Mouse (Mus musculus): ENCODE results near the gene Pld1.

Gene Pld1

GRCm38 (mm10) chr3:27991100-27991703 lies 52.7 kb downstream of the Pld1 start:
- no peak for DNase-seq (ENCODE audit: low spot score)

- no peak for DNase-seq (ENCODE audit: low spot score)
Observed at GRCm38 (mm10) chr3:27994175-27994990, 55.9 kb downstream of the Pld1 start.

DNA sequence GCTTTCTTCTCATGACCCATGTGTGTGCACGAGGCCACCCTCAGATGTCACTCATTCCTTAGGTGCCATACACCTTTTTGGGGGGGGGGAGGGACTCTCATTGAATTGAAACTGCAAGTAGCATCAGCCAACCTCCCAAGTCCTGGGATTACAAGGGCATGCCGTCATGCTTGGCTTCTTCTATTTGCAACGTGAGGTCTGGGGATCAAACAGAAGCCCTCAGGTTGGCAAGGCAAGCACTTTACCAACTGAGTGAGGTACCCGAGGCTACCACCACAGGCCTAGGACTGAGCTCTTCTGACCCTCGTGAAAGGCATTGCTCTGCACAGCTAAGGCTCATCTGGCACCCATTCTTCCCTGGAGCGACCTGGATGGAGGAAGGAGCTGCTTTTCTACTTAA lies 65.8 kb downstream of the Pld1 start:
- DNase-seq (ENCODE audit: low spot score): no peak

GRCm38 (mm10) chr3:28007684-28008083 lies 69.2 kb downstream of the Pld1 start:
- DNase-seq (ENCODE audit: low spot score): no peak

DNA sequence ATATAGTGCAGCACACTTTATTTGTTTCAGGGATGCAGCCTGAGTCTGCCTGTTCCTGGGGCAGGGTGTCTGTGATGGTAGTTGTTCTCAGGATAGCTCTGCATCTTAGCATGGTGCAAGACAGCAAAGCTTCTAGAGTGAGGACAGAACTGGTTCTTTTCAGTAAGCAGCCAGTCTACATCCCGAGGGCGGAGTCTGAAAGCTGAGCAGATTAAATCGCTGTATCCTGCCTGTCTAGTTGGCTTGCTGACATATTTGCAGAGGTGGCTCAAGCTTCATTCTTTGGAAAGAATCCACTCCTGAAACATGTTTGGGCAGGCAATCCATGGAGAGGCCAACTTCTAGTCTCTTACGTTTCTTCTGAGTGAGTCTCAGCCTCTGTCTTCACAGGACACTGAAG lies 69.9 kb downstream of the Pld1 start:
- no peak for DNase-seq (ENCODE audit: low spot score)

GRCm38 (mm10) chr3:28012177-28012576 lies 73.7 kb downstream of the Pld1 start:
- no peak for DNase-seq (ENCODE audit: low spot score)

DNA sequence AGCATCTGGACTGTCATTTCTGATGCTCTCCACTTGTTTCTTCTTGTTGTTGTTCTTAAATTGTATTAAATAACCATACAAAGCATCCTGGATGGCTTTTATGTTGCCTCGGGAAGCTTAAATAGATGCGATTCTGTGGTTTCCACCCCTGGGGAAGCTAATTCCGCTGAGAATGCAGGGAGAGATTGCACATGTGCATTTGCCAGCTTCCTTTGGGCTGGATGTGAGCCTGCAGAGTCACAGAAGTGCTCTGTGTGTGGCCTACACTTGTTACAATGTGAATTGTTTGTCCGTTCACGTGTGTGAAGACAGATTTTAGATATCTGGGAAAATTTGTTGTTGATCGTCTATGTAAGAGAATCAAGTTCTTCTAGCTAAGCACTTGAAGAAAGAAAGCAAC lies 74.9 kb downstream of the Pld1 start:
- DNase-seq (ENCODE audit: low spot score): no peak

DNA sequence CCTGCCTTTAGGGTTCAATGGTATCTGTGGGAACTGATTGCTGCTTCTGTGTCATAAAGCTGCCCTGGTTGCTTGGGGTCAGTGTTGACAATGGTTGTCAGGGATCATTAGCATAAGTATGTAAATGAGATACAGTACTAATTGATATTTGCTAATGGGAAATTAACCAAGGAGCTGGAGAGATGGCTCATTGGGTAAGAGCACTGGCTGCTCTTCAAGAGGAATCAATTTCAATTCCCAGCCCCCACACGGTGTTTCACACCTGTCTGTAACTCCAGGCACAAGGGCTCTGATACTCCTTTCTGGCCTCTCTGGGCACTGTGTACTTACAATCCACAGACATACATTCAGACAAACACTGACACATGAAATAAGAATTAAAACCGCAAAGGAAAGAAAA lies 78.5 kb downstream of the Pld1 start:
- no peak for DNase-seq (ENCODE audit: low spot score)

DNA sequence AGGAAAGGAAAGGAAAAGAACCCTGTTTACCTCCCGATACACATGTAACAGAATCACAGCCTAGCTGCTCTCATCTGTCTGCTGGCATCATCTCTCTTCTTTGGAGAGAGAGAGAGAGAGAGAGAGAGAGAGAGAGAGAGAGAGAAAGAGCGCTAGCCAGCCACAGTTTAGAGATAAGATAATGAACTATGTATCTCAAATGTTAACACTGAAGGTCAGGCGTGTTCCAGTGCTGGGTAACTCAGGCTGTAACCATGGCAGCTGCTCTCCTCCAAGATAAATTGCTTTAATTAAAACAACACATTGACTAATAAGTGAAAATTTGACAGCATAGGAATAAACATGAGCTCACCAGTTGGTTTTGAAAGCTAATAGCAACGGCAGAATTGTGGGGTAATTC lies 81.2 kb downstream of the Pld1 start:
- DNase-seq (ENCODE audit: low spot score): no peak

GRCm38 (mm10) chr3:28020404-28020803 lies 81.9 kb downstream of the Pld1 start:
- no peak for DNase-seq (ENCODE audit: low spot score)

- no peak for DNase-seq (ENCODE audit: low spot score)
Observed at GRCm38 (mm10) chr3:28022191-28022590, 83.7 kb downstream of the Pld1 start.

DNA sequence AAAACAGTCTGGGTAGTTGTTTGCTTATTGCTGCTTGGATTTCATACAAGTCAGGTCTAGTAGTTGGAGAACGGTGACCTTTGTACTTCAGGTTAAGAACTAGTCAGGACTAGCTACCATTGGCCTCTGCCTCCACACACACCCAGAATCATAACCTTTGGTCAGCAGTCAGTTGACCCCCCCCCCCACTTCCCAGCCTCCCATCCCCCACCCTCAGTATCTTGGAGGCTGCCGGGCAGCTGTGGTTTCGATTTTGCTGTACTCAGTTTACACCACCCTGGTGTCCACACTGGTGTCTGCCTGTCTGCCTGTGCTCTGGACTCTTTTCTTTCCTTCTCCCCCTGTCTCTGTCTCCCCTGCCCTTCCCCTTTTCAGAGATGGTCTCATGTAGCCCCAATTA lies 88.4 kb downstream of the Pld1 start:
- DNase-seq (ENCODE audit: low spot score): no peak

- no peak for DNase-seq (ENCODE audit: low spot score)
Observed at GRCm38 (mm10) chr3:28028456-28028855, 90.0 kb downstream of the Pld1 start.

DNA sequence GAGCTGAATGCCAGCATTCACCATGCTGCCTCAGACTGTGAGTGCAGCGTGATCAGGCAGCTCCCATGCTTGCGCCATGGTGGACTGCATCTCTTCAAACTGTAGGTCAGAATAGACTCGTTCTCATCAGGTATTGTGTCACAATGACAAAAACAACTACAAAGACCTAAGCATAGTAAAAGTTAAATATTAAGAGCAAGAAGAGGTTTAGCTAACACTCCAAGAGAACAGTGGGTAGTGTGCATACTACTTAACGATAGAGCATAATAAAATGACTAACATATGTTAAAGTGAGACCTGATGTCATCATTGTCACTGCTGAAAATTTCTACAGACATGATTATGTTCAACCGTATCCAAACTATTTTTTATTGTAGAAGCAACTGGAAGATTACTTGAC lies 92.4 kb downstream of the Pld1 start:
- DNase-seq (ENCODE audit: low spot score): no peak

GRCm38 (mm10) chr3:28031643-28032243 lies 93.2 kb downstream of the Pld1 start:
- peak; percentile 41 for DNase-seq (ENCODE audit: low spot score)

DNA sequence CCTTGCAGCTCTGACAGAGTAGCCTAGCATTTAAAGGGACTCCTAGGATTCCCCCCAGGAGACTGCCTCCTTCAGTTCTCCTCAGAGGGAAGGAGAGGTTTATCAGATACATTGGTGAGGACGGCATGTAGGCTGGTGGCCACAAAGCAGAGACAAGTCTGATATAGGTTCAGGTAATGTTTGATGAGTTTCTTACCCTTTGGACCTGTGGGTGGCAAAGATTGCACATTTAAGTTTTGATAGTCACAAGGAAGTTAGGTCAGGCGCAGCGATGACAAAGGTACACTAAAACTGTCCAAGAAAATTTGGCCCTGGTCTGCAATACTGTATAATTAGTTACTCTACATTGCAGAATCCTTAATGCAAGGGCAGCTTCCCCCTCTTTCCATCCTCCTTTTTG lies 95.4 kb downstream of the Pld1 start:
- no peak for DNase-seq (ENCODE audit: low spot score)

- no peak for DNase-seq (ENCODE audit: low spot score)
Observed at GRCm38 (mm10) chr3:28034707-28035333, 96.3 kb downstream of the Pld1 start.

- no peak for DNase-seq (ENCODE audit: low spot score)
Observed at GRCm38 (mm10) chr3:28037320-28037932, 98.9 kb downstream of the Pld1 start.

- DNase-seq (ENCODE audit: low spot score): no peak
Observed at GRCm38 (mm10) chr3:28038106-28038505, 99.6 kb downstream of the Pld1 start.

GRCm38 (mm10) chr3:28039760-28040159 lies 101.3 kb downstream of the Pld1 start:
- DNase-seq (ENCODE audit: low spot score): no peak

DNA sequence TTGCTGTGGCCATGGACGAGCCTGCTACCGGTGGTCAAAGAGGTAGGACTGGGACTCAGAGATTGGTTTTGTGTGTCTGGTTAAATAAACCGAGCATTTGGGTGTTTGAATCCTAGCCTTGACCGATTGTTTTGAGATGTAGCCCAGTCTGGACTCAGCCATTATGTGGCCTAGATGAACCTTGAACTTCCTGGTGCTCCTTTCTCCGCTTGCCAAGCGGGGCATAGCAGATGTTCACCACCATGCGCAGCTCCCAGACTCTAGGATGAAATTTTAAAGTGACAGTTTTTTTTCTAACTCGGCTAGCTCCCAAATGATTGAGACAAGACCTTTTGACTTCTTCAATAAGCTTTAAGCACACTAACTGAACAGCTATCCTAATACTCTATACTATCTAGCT lies 102.7 kb downstream of the Pld1 start:
- no peak for DNase-seq (ENCODE audit: low spot score)

DNA sequence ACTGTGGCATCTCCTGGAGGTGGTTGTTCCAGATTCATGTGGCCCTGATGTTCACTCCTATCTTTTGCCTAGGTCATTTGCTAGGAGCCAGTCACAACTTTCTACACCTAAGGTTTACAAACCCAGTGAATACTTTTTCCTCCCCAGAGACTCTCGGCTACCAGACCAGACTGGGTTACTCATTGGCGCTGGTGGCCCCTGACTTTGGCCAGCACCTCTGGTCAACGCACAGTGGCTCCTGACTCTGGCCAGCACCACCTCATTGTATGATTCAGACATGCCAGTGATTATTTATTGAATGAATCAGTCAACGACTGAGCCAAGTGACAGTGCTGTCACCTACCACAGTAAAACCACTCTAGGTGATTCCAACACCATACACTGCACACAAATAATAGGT lies 103.9 kb downstream of the Pld1 start:
- no peak for DNase-seq (ENCODE audit: low spot score)

GRCm38 (mm10) chr3:28047599-28047998 lies 109.1 kb downstream of the Pld1 start:
- no peak for DNase-seq (ENCODE audit: low spot score)

Data from layer of hippocampus, adult 9-10 months (tissue).